Mouse (Mus musculus) left cerebral cortex, postnatal 36 days (tissue): ENCODE results near the gene Cemip. TPM values are rescaled to one million over a fixed set of nuclear protein-coding genes. Genes with fewer than 3 reads are reported as not detected.
A peak's percentile ranks its signal among the peaks of the same experiment; 100 is the strongest.

Experiments used
- DNase-seq, 2 experiments: peaks; one replicate each; pipeline ENCODE4 v3.0.0; 2021 to 2022; ENCODE audit warnings: low spot score in 2 of 2, mixed read lengths in 1 of 2
- intact Hi-C: fragments of 180-260 bp; cut with DNase I; formaldehyde crosslinking; loops from one replicate; pipeline ENCODE4 v1.15.1; 2025
- total RNA-seq, 2 experiments: library from RNA; stranded (reverse); gene quantifications; 2 replicates each; pipeline ENCODE4 v1.2.3; 2021

Cemip gene
- total RNA-seq, 2 experiments from 2014 or later, result 14.5 to 18.7 TPM

GRCm38 (mm10) chr7:84100672-84101071 lies 14.4 kb upstream of the Cemip start:
- intact Hi-C loops, result no loop called here
- no peak for DNase-seq

GRCm38 (mm10) chr7:84098098-84098497 lies 11.8 kb upstream of the Cemip start:
- intact Hi-C loops, result no loop called here
- no peak for DNase-seq

- no peak for DNase-seq
- intact Hi-C loops, result no loop called here
Observed at GRCm38 (mm10) chr7:84096501-84096900, 10.2 kb upstream of the Cemip start.

GRCm38 (mm10) chr7:84090793-84091192 lies 4.5 kb upstream of the Cemip start:
- no peak for DNase-seq
- intact Hi-C loops, result no loop called here

- DNase-seq, result no peak
- intact Hi-C loops, result loop anchor here (1.0 to 5.0 kb wide), 4 partner anchors 63 to 268 kb away; partner anchors contain the start of gene Abhd17c
Observed at GRCm38 (mm10) chr7:84089777-84090176, 3.5 kb upstream of the Cemip start.

- DNase-seq, result peak; percentile 50 to 60
- intact Hi-C loops, result loop anchor here (1.0 to 5.0 kb wide), 4 partner anchors 63 to 268 kb away; partner anchors contain the start of gene Abhd17c
Observed at GRCm38 (mm10) chr7:84088971-84089370, 2.7 kb upstream of the Cemip start.

GRCm38 (mm10) chr7:84088191-84088590 lies 1.9 kb upstream of the Cemip start:
- intact Hi-C loops, result loop anchor here (5.0 kb wide), 3 partner anchors 64 to 269 kb away; partner anchors contain the start of gene Abhd17c
- no peak for DNase-seq

- DNase-seq, result peak; percentile 26 to 29
- intact Hi-C loops, result loop anchor here (5.0 kb wide), 3 partner anchors 67 to 272 kb away; partner anchors contain the start of gene Abhd17c
Observed at GRCm38 (mm10) chr7:84085049-84085945, 1.0 kb downstream of the Cemip start.

GRCm38 (mm10) chr7:84077257-84078013 lies 8.9 kb downstream of the Cemip start:
- DNase-seq, result no peak
- intact Hi-C loops, result no loop called here

- intact Hi-C loops, result no loop called here
- no peak for DNase-seq
Observed at GRCm38 (mm10) chr7:84074266-84074665, 12.0 kb downstream of the Cemip start.

GRCm38 (mm10) chr7:84073856-84074255 lies 12.4 kb downstream of the Cemip start:
- no peak for DNase-seq
- intact Hi-C loops, result no loop called here

GRCm38 (mm10) chr7:84068931-84069330 lies 17.4 kb downstream of the Cemip start:
- DNase-seq, result no peak
- intact Hi-C loops, result no loop called here

GRCm38 (mm10) chr7:84059799-84060198 lies 26.5 kb downstream of the Cemip start:
- intact Hi-C loops, result no loop called here
- DNase-seq, result no peak

- intact Hi-C loops, result no loop called here
- DNase-seq, result no peak
Observed at GRCm38 (mm10) chr7:84055961-84056629, 30.2 kb downstream of the Cemip start.

- intact Hi-C loops, result no loop called here
- no peak for DNase-seq
Observed at GRCm38 (mm10) chr7:84053856-84054255, 32.4 kb downstream of the Cemip start.

- intact Hi-C loops, result no loop called here
- DNase-seq, result no peak
Observed at GRCm38 (mm10) chr7:84051423-84051822, 34.9 kb downstream of the Cemip start.

- no peak for DNase-seq
- intact Hi-C loops, result no loop called here
Observed at GRCm38 (mm10) chr7:84045546-84045945, 40.8 kb downstream of the Cemip start.

- peak; percentile 66 to 80 for DNase-seq
- intact Hi-C loops, result no loop called here
Observed at GRCm38 (mm10) chr7:84044581-84045290, 41.6 kb downstream of the Cemip start.

GRCm38 (mm10) chr7:84042726-84043125 lies 43.6 kb downstream of the Cemip start:
- DNase-seq, result no peak
- intact Hi-C loops, result no loop called here
